Mouse (Mus musculus) adrenal gland, postnatal 25 days (tissue): ENCODE results near the gene Tmem19. TPM values are rescaled to one million over a fixed set of nuclear protein-coding genes. Genes with fewer than 3 reads are reported as not detected.

Experiments
- DNase-seq: peaks from one replicate; pipeline ENCODE4 v3.0.0; 2021; ENCODE audit warnings: mixed read lengths
- long read RNA-seq: library from polyadenylated mRNA; stranded (forward); transcript quantifications from one replicate; pipeline ENCODE4 v2.0.0, GENCODE M21; 2021
- total RNA-seq: library from RNA; stranded (reverse); gene quantifications from 2 replicates; pipeline ENCODE4 v1.2.3, GENCODE M21; 2021

The Tmem19 gene
- total RNA-seq: 36.4 and 36.5 TPM in 2 replicates
- long read RNA-seq, transcript Tmem19-201 (7 exons, 3,012 nt): major isoform, 42 of 77 reads
- long read RNA-seq, partial matches to known transcripts: 6 of 77 reads
- long read RNA-seq, other reads (novel, unspliced or antisense): 23 of 77 reads

GRCm38 (mm10) chr10:115361840-115362622 lies at the start of gene Tmem19:
Gene Tmem19 (minus strand): TSS chr10:115362501.
- DNase-seq: peak; percentile 98

- peak; percentile 55 for DNase-seq
Measured at GRCm38 (mm10) chr10:115406393-115406792, 44.1 kb upstream of the Tmem19 start.

GRCm38 (mm10) chr10:115391896-115392295 lies 29.6 kb upstream of the Tmem19 start:
- DNase-seq: no peak

DNA sequence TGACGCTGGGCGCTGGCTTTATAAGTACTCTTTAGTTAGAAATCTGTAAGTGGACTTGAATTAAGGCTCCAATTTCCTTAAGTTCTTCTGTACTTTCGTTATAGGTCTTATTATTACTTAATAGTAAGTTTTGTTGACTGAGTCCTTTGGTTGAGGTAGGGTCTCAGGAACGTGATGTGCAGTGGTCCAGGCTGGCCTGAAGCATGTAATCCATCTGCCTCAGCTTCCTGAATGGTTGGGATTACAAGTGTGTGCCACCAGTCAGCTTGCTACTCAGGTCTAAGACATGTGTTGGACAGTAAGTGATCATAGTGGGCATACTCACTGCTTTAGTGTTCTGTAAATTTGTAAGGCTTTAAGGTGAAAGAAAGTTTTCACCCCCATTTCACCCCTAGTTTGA lies 28.8 kb upstream of the Tmem19 start:
- no peak for DNase-seq

DNA sequence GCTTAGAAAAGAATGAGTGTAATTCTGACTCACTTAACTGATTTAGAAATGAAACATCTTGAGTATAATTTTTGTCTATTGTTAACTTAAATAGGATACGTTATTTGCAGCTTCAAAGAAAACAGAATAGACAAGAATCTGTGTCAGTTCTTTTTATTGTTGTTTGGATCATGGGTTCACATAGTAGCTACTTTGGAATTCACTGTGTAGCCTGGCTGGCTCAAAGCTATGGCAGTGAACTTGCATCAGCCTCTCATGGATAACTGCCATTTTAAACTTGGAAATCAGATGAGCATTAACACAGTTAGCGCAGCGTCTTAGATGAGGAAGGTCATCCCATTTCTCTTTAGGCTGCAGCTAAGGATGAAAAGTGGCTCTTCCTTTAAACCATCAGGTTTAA lies 25.6 kb upstream of the Tmem19 start:
- no peak for DNase-seq

DNA sequence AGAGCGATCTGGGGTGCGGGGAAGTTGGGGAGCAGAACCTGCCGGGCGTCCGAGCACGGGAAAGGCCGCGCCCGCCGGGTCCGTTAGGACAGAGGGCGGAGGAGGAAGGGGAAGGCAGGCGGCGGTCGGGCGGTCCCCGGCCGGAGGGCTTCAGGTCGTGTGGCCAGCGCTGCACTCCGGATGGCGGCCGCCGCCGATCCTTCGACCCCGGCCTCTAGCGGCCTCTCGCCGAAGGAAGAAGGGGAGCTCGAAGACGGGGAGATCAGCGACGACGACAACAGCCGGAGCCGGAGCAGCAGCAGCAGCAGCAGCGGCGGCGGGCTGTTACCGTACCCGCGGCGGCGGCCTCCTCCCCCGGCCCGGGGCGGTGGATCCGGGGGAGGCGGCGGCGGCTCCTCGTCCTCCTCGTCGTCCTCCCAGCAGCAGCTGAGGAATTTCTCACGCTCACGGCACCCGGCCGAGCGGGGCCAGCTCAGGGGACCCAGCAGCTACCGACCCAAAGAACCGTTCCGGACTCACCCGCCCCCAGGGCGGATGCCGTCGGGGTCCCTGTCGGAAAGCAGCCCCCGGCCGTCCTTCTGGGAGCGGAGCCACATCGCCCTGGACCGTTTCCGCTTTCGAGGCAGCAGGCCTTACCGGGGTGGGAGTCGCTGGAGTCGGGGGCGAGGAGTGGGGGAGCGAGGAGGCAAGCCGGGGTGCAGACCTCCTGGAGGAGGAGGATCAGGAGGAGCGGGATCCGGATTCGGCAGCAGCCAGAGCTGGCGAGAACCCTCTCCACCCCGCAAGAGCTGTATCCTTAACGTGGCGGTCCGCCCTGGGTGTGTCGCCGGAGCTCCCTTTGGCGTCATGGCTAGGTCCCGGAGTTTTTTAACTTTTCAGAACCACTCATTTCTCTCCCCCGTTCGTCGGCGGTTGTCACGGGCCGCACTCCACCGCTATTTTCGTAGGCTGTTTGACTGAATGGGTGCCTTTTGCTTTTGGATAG lies 23.0 kb upstream of the Tmem19 start:
- peak; percentile 63 for DNase-seq

- peak; percentile 96 for DNase-seq
Measured at GRCm38 (mm10) chr10:115384221-115385017, 22.1 kb upstream of the Tmem19 start, which contains the start of the genes Thap2 and Zfc3h1. Gene Thap2 (minus strand): TSS chr10:115384443. Gene Zfc3h1 (plus strand): TSS chr10:115384959.

GRCm38 (mm10) chr10:115383644-115384220 lies 21.4 kb upstream of the Tmem19 start:
- no peak for DNase-seq

DNA sequence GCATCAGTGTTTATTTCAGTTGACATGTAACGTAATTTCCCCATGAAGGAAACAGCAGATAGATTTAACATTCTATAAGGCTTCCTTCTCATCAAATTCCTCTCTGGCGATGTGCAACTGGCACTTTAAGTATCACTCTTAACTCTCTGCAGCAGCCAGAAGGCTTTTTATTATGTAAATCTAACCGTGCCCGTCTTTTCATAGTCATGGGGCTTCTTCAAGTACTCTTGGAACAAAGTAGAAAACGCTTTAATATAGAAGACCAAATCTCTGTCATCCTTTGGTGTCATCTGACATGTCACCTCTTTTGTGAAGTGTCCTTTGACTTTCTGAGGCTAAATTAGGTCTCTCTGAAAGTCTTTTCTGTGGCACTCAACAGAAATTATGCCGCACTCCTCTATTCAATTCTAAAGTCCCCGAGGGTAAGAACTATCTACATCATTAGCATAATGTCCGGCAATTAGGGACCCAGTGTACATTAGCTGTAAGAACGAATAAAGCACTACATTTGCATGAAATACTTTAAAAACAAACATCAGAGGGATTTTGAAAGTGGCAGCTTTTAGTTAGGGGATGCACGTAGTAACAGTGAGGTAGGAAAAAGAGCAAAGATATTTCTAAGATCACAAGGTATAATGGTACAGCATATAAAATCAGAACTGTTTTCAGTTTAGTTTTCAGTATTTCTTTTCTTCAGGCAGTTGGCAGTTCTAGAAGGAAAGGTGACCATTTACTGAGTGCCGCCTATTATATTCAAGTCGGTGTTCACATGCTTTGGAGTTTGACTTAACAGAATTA lies 20.7 kb upstream of the Tmem19 start:
- no peak for DNase-seq

- no peak for DNase-seq
Measured at GRCm38 (mm10) chr10:115381506-115382084, 19.3 kb upstream of the Tmem19 start.

DNA sequence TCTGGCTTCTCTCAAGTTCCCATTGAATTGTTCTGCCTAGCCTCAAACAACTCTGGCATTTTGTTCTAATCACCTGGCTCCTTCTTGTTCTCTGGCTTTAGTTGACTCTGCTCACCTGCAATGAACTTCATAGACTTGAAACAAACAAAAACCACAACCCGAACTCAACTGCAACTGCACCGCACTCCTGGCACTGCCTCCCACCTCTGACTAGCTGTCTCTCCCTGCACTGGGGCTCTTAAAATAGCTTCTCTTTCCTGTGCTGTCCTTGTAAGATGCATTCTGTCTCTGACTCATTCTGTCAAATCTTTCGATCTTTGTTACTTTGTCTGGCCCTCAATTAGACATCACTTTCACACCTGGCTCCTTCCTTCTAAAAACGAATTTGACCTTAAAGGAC lies 850 bp upstream of the Tmem19 start:
- no peak for DNase-seq

DNA sequence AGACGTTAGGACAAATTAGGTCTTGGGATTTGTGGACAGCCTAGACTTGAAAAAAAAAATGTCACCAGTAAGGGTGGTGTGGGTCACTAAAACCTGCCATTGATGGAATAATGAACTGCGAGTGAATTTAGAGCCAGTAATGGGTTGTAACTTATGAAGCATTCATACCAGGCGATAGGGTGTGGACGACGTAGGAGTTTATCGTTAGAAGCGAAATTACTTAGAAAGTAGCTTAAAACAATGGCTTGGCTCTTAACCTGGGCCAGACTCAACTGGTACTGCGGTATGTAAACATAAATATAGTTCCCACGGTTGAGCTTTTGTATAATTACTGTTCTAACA lies 293 bp upstream of the Tmem19 start:
- no peak for DNase-seq

DNA sequence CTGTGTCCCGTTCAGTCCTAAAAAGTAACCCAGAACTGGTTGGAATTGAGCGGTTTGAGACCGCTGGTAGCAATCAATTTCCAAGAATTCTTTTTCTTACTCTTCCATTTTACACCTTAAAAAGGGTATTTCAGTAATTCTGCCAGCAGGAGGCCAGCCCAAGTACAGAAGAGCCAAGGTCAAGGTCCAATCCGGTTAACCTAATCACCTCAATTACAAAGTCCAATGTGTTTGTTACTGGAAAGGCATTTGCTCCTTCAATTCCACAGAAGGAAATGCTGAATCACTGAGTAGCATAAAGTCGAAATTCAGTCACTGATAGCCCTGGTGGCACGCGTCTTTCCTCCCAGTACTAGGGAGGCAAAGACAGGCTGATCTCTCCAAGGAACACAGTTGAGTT lies 3.2 kb downstream of the Tmem19 start:
- DNase-seq: no peak

DNA sequence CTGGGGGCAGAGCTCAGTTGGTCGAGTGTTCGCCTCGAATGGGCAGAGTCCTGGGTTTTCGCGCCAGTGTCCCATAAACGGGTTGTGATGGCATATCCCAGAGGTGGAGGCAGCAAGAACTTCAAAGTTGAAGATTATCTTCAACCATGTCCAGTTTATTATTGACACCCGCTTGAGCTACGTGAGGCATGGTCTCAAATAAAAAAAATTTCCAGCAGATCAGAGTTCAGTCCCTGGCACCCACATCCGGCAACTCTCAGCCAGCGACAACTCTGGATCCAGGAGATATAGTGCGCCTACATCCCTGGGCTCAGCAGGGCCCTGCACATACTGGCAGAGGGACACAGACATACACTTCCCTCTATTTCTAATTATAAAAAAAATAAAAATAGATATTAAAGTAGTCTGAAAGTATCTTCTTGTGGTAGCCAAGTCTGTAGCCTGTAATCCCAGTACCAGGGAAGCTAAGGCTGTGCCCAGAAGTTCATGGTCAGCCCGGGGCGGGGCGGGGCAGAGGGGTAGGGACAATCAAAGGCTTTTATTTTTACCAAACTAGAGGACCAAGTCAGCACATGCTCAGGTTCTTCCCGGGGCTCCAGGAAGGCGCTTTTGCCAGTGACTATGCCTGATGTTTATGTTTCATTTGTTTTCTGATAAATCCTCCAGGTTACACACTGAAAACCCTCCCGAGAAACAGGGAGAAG lies 3.9 kb downstream of the Tmem19 start:
- DNase-seq: no peak

- no peak for DNase-seq
Measured at GRCm38 (mm10) chr10:115356106-115356505, 6.2 kb downstream of the Tmem19 start.

- DNase-seq: no peak
Measured at GRCm38 (mm10) chr10:115355016-115355415, 7.3 kb downstream of the Tmem19 start.

DNA sequence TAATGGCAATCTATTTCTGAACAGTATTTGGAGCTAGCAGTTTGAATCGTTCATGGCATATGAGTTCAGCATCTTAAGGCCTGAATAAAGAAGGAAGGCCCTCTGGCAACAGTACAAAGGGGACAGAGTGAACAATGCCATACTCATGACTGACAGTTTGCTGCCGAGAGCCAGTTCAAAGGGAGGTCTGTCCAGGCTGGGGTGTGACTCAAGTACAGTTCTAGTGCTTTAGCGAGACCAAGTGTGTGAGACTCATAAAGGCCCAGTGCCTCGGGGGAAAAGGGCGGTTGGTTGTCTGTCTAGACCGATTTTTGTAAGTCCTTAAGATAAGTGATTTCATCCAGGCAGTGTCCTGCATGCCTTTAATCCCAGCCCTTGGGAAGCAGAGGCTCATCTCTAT lies 7.7 kb downstream of the Tmem19 start:
- no peak for DNase-seq

- no peak for DNase-seq
Measured at GRCm38 (mm10) chr10:115350810-115351397, 11.4 kb downstream of the Tmem19 start.

DNA sequence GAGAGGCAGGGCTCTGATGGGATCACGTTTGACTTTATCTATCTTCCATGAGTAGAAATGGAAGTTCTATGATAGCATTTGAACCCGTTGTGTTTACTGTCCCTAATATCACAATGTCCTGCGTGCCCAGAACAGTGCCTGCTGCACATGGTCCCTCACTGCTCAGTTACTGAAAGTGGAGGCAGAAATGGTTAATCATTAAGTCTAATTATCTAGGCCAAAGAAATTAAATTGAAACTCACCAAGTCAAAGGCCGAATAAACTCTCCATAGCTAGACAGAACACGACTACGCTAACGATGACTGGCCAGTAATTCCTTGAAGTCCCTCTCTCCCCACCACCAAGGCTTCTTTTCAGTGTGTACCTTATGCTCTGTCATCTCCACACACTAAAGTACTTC lies 12.8 kb downstream of the Tmem19 start:
- DNase-seq: no peak
